Mouse (Mus musculus): Measurements from ENCODE around the gene Twf1. TPM values are rescaled to one million over a fixed set of nuclear protein-coding genes. Genes with fewer than 3 reads are reported as not detected.

Twf1 gene
- 79.8 and 80.3 TPM in 2 replicates for polyA plus RNA-seq (2014; fragmentation: Nextera tagmentation; extraction: Ambion mirVana)

DNA sequence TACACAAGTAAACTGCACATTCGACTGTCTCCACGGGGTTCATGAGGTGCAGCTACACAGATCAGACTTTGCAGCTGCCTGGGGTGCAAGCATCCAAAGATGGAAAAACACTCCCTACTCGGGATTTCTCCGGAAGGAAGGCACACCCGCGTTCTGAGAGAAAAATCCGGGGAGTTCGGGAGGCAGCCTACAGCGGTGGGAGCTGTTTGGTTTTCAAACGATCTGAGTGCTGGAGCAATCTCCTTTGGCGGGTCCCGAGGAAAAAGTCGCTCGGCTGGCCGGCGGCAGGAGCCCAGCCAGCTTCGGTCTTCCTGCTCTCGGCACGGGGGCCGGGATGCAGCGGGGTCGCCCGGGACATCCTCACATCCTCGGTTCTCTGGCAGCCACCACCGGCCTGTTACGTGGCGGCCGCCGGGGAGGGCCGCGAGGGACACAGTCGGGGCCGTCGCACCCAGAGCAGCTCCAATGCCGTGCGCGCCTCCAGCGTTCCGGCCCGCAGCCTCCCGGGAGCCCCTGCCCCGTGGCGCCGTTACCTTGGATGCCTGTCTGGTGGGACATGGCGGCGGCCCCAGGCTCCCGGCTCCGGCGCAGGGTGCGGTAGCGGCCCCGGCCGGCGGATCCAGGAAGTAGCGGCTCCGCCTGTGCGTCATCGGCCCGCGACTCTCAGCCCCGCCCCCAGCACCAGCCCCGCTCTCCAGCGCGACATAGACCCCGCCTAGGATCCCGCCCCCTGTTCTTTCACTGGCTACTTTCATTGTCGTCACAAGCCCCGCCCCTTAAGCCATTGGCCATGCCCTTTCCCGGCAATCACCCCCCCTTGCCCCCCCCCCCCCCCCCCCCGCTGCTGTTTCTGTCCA, at the start of gene Twf1:
TSS of gene Twf1 (minus strand) at position 671 of the 857 bp plus-strand sequence.
- Histone ChIP-seq H3K4me1 (ENCODE audit: control insufficient read depth, insufficient read depth, low read length) (no peaks in the 10 kb centered on the region), H3K27me3 (ENCODE audit: control insufficient read depth, insufficient read depth, low read length) (no peaks in the 10 kb centered on the region), H3K4me2 (ENCODE audit: low read depth, low read length) (peak within 1 kb of the TSS; percentile 47), H3K9me3 (replicated peaks; ENCODE audit: control insufficient read depth, low read length) (no peaks in the 10 kb centered on the region), H3K9ac (replicated peaks; ENCODE audit: low read length) (peak within 1 kb of the TSS; percentile 89), H3K27ac (replicated peaks; ENCODE audit: low read depth, low read length) (no peak within 1 kb of the TSS), H3K36me3 (replicated peaks; ENCODE audit: control insufficient read depth, insufficient read depth, low read depth, low read length) (no peaks in the 10 kb centered on the region), H3K4me3 (ENCODE audit: low read depth, low read length) (peak within 1 kb of the TSS; percentile 83)
- peak; percentile 98 for DNase-seq (ENCODE audit: low spot score)
- peak; percentile 99 for ATAC-seq (replicated peaks; ENCODE audit: insufficient number of reproducible peaks, low FRiP score, low TSS enrichment, low read depth)
- WGBS = under 1% methylated on average over 64 of the region's 70 CpGs

DNA sequence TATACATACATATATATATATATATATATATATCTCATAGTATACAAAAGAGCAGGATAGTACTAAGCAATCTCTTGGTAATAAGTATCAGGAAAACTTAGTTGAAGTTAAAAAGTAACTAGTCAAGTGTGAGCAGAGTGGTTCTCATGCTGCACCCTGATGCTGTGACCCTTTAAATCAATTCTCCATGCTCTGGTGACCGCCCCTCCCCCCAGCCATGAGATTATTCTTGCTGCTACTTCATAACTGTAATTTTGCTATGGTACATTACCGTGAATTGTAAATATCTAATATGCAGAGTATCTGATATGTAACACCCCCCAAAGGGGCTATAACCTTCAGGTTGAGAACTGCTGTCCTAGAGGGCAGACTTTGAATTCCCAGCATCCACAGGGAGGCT, 49.4 kb upstream of the Twf1 start:
- Histone ChIP-seq H3K4me2 (ENCODE audit: low read depth, low read length) (no peak overlapping the region), H3K9ac (replicated peaks; ENCODE audit: low read length) (no peak overlapping the region), H3K4me1 (ENCODE audit: control insufficient read depth, insufficient read depth, low read length) (no peaks in the 10 kb centered on the region), H3K27ac (replicated peaks; ENCODE audit: low read depth, low read length) (no peak overlapping the region), H3K27me3 (ENCODE audit: control insufficient read depth, insufficient read depth, low read length) (no peaks in the 10 kb centered on the region), H3K9me3 (replicated peaks; ENCODE audit: control insufficient read depth, low read length) (no peaks in the 10 kb centered on the region), H3K4me3 (ENCODE audit: low read depth, low read length) (no peak overlapping the region), H3K36me3 (replicated peaks; ENCODE audit: control insufficient read depth, insufficient read depth, low read depth, low read length) (no peaks in the 10 kb centered on the region)
- DNase-seq (ENCODE audit: low spot score) (no peak), ATAC-seq (replicated peaks; ENCODE audit: insufficient number of reproducible peaks, low FRiP score, low TSS enrichment, low read depth) (no peak)
- 77% methylated on average over 2 of the region's 2 CpGs for WGBS

DNA sequence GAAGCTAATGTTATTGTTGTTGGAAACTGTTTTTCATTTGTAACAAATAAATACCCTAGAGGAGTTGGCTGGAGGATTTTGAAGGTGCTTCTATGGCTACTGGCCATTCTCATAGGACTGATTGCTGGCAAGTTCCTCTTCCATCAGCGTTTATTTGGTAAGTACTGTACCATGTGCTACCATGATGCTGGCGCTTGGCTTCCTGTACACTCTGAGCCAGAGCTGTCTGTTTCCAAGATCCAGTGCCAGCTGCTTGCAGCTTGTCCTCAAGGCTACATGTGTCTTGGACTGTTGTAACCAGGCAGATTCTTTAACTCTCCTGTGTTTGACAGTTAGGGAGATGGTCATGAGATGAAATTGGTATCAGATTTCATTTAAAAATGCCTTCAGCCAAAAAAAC, 48.5 kb upstream of the Twf1 start:
- no peaks in the 10 kb centered on the region for H3K27me3 ChIP-seq (ENCODE audit: control insufficient read depth, insufficient read depth, low read length)
- WGBS = 81% methylated on average over 2 of the region's 2 CpGs
- no peak overlapping the region for H3K27ac ChIP-seq (replicated peaks; ENCODE audit: low read depth, low read length)
- no peak overlapping the region for H3K4me2 ChIP-seq (ENCODE audit: low read depth, low read length)
- ATAC-seq (replicated peaks; ENCODE audit: insufficient number of reproducible peaks, low FRiP score, low TSS enrichment, low read depth) (no peak), DNase-seq (ENCODE audit: low spot score) (no peak)
- H3K9ac ChIP-seq (replicated peaks; ENCODE audit: low read length) = no peak overlapping the region
- no peak overlapping the region for H3K4me3 ChIP-seq (ENCODE audit: low read depth, low read length)
- no peaks in the 10 kb centered on the region for H3K9me3 ChIP-seq (replicated peaks; ENCODE audit: control insufficient read depth, low read length)
- no peaks in the 10 kb centered on the region for H3K4me1 ChIP-seq (ENCODE audit: control insufficient read depth, insufficient read depth, low read length)
- H3K36me3 ChIP-seq (replicated peaks; ENCODE audit: control insufficient read depth, insufficient read depth, low read depth, low read length) = no peaks in the 10 kb centered on the region

DNA sequence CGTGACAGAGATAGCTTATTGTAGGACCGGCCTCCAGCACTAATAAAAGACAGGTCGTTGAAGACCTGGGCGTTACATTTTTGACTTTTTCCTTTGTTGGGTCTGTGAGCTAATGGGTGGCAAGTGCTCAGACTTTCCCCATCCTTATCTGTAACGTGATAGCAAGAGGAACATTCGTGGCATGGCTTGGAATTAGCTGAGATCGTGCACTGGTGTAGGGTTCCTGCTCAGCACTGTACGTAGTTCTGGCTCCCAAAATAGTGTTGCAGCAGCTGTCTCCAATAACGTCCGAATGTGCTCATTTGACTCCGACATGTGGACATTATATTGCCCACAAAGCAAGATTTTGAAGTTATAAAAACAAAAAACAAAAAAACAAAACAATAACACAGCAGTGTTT, 44.8 kb upstream of the Twf1 start:
- H3K4me2 ChIP-seq (ENCODE audit: low read depth, low read length) = no peak overlapping the region
- ATAC-seq (replicated peaks; ENCODE audit: insufficient number of reproducible peaks, low FRiP score, low TSS enrichment, low read depth) (no peak), DNase-seq (ENCODE audit: low spot score) (no peak)
- no peaks in the 10 kb centered on the region for H3K36me3 ChIP-seq (replicated peaks; ENCODE audit: control insufficient read depth, insufficient read depth, low read depth, low read length)
- no peaks in the 10 kb centered on the region for H3K9me3 ChIP-seq (replicated peaks; ENCODE audit: control insufficient read depth, low read length)
- H3K27ac ChIP-seq (replicated peaks; ENCODE audit: low read depth, low read length) = no peak overlapping the region
- no peak overlapping the region for H3K4me3 ChIP-seq (ENCODE audit: low read depth, low read length)
- no peak overlapping the region for H3K9ac ChIP-seq (replicated peaks; ENCODE audit: low read length)
- H3K27me3 ChIP-seq (ENCODE audit: control insufficient read depth, insufficient read depth, low read length) = peaks cover 3% of the 10 kb centered on the region
- H3K4me1 ChIP-seq (ENCODE audit: control insufficient read depth, insufficient read depth, low read length) = no peaks in the 10 kb centered on the region
- WGBS = 66% methylated on average over 11 of the region's 11 CpGs

DNA sequence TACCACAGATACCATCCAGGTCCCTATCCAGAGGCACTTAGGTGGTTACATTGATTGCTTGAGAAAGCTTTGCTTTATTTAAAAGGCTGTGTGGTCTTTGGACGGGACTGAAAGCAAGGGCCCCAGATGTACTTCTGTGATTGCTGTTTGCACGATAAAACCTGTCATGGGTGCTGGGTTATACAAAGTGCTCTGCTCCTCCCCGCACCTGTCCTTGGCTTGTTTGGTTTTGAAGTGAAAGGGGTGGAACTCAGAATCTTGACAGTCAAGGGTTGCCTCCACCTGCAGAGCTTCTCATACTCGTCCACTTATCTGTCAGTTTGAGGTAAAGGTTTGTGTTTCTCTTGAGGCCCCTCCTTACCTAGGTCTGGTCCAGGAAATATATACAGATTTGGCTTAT, 40.9 kb upstream of the Twf1 start:
- DNase-seq (ENCODE audit: low spot score) (no peak), ATAC-seq (replicated peaks; ENCODE audit: insufficient number of reproducible peaks, low FRiP score, low TSS enrichment, low read depth) (no peak)
- Histone ChIP-seq H3K4me2 (ENCODE audit: low read depth, low read length) (no peak overlapping the region), H3K9ac (replicated peaks; ENCODE audit: low read length) (no peak overlapping the region), H3K9me3 (replicated peaks; ENCODE audit: control insufficient read depth, low read length) (no peaks in the 10 kb centered on the region), H3K4me3 (ENCODE audit: low read depth, low read length) (no peak overlapping the region), H3K27ac (replicated peaks; ENCODE audit: low read depth, low read length) (no peak overlapping the region), H3K36me3 (replicated peaks; ENCODE audit: control insufficient read depth, insufficient read depth, low read depth, low read length) (no peaks in the 10 kb centered on the region), H3K4me1 (ENCODE audit: control insufficient read depth, insufficient read depth, low read length) (no peaks in the 10 kb centered on the region), H3K27me3 (ENCODE audit: control insufficient read depth, insufficient read depth, low read length) (peaks cover 6% of the 10 kb centered on the region)
- 78% methylated on average over 4 of the region's 4 CpGs for WGBS

DNA sequence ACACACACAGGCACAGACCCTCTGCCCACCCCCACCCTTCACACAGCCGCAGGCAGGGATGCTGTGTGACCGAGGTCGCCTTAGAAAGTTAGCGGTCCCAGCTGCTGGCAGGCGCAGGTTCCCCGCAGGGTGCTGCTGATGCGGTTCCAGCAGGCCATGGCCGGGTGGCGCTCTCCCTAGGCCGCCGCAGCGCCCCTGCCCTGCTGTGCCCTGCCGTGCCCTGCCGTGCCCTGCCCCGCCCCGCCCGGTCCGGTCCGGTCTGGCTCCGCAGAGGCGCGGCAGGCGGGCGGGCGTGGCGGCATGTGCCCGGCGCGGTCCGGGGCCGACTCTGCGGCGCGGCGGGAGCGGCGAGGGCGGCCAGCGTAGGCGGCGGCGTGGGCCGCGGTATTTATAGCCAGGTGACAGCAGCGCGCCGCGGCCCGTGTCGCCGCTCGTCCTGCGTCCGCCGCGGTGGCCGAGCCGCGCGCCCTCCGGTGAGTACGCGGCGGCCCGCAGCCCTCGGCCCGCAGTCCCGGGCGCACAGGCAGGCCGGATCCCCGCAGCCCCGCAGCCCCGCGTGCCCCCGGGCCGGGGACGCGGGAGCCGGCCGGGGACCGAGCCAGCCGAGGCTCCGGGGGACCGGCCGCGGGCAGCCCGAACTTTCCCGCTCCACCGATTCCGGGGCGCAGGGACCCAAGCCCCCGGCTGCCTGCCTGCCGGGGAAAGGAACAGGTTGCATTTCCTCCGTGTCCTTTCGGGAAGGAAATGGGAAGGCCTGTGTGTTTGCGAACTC, 39.3 kb upstream of the Twf1 start, which contains the start of gene Tmem117:
TSS of gene Tmem117 (plus strand) at position 403 of the 772 bp plus-strand sequence.
- Histone ChIP-seq H3K9me3 (replicated peaks; ENCODE audit: control insufficient read depth, low read length) (no peaks in the 10 kb centered on the region), H3K27me3 (ENCODE audit: control insufficient read depth, insufficient read depth, low read length) (peaks cover 6% of the 10 kb centered on the region), H3K9ac (replicated peaks; ENCODE audit: low read length) (peak within 1 kb of the TSS; percentile 70), H3K36me3 (replicated peaks; ENCODE audit: control insufficient read depth, insufficient read depth, low read depth, low read length) (no peaks in the 10 kb centered on the region), H3K4me3 (ENCODE audit: low read depth, low read length) (peak within 1 kb of the TSS; percentile 68), H3K27ac (replicated peaks; ENCODE audit: low read depth, low read length) (no peak within 1 kb of the TSS), H3K4me1 (ENCODE audit: control insufficient read depth, insufficient read depth, low read length) (no peaks in the 10 kb centered on the region), H3K4me2 (ENCODE audit: low read depth, low read length) (peak within 1 kb of the TSS; percentile 100)
- DNase-seq (ENCODE audit: low spot score) (peak; percentile 38), ATAC-seq (replicated peaks; ENCODE audit: insufficient number of reproducible peaks, low FRiP score, low TSS enrichment, low read depth) (peak; percentile 70)
- under 1% methylated on average over 86 of the region's 96 CpGs for WGBS

DNA sequence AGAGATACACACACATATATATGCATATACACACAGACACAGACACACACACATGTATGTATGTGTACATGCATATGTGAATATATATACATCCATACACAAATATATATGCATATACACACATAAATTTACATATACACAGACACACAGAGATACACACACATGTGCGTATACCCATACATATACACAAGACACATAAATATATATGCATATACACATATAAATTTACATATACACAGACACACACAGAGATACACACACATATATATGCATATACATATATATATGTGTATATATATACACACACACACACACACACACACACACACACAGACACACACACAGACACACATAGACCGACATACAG, 38.8 kb upstream of the Twf1 start:
- no peak for ATAC-seq (replicated peaks; ENCODE audit: insufficient number of reproducible peaks, low FRiP score, low TSS enrichment, low read depth)
- H3K4me2 ChIP-seq (ENCODE audit: low read depth, low read length) = peak overlapping the region; percentile 100
- peak overlapping the region; percentile 68 for H3K4me3 ChIP-seq (ENCODE audit: low read depth, low read length)
- WGBS = 50% methylated on average over 2 of the region's 2 CpGs
- H3K27me3 ChIP-seq (ENCODE audit: control insufficient read depth, insufficient read depth, low read length) = peaks cover 6% of the 10 kb centered on the region
- H3K9me3 ChIP-seq (replicated peaks; ENCODE audit: control insufficient read depth, low read length) = no peaks in the 10 kb centered on the region
- no peak overlapping the region for H3K27ac ChIP-seq (replicated peaks; ENCODE audit: low read depth, low read length)
- peak overlapping the region; percentile 70 for H3K9ac ChIP-seq (replicated peaks; ENCODE audit: low read length)
- no peaks in the 10 kb centered on the region for H3K36me3 ChIP-seq (replicated peaks; ENCODE audit: control insufficient read depth, insufficient read depth, low read depth, low read length)
- H3K4me1 ChIP-seq (ENCODE audit: control insufficient read depth, insufficient read depth, low read length) = no peaks in the 10 kb centered on the region
- DNase-seq (ENCODE audit: low spot score) = no peak

DNA sequence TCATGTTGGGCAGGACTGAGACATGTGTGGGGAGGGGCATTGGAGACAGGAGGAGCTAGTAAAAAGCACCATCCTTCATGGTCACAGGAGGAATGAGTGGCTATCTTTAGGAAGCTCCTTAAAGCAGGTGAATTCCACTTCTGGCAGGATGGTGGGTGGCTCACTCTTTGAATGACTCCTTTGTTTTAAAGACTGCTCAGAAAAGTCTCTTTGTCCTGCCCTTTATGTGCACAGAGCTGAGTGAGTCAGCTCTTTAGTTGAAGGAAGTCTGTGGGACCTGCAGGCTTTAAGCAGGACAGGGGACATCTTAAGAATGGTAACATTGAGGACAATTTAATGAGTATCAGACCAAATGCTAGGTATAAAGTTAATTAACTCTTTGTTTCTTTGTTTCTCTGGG, 31.2 kb upstream of the Twf1 start:
- Histone ChIP-seq H3K9me3 (replicated peaks; ENCODE audit: control insufficient read depth, low read length) (no peaks in the 10 kb centered on the region), H3K27ac (replicated peaks; ENCODE audit: low read depth, low read length) (no peak overlapping the region), H3K36me3 (replicated peaks; ENCODE audit: control insufficient read depth, insufficient read depth, low read depth, low read length) (no peaks in the 10 kb centered on the region), H3K4me3 (ENCODE audit: low read depth, low read length) (no peak overlapping the region), H3K4me1 (ENCODE audit: control insufficient read depth, insufficient read depth, low read length) (no peaks in the 10 kb centered on the region), H3K4me2 (ENCODE audit: low read depth, low read length) (no peak overlapping the region), H3K9ac (replicated peaks; ENCODE audit: low read length) (no peak overlapping the region), H3K27me3 (ENCODE audit: control insufficient read depth, insufficient read depth, low read length) (no peaks in the 10 kb centered on the region)
- DNase-seq (ENCODE audit: low spot score) (no peak), ATAC-seq (replicated peaks; ENCODE audit: insufficient number of reproducible peaks, low FRiP score, low TSS enrichment, low read depth) (no peak)
